Mouse (Mus musculus) erythroblast, embryonic 14.5 days (primary cell): ENCODE data around the gene Eng. TPM values are rescaled to one million over a fixed set of nuclear protein-coding genes. Genes with fewer than 3 reads are reported as not detected.

Source experiments
- H3K27me3 ChIP-seq: 2 replicates; pipeline ENCODE4 v1.6.1; 2012; ENCODE audit warnings: inconsistent platforms; ENCODE audit not compliant: control insufficient read depth
- H3K36me3 ChIP-seq: 2 replicates; pipeline ENCODE4 v1.6.1; 2012; ENCODE audit warnings: mild to moderate bottlenecking, inconsistent platforms; ENCODE audit not compliant: control insufficient read depth
- H3K4me1 ChIP-seq: 2 replicates; pipeline ENCODE4 v1.6.1; 2012; ENCODE audit warnings: inconsistent platforms; ENCODE audit not compliant: control insufficient read depth
- H3K4me3 ChIP-seq: replicated peaks from 2 replicates; pipeline ENCODE3; 2012; ENCODE audit warnings: moderate library complexity, mild to moderate bottlenecking, inconsistent platforms
- H3K9me3 ChIP-seq: 2 replicates; pipeline ENCODE4 v1.6.1; 2012; ENCODE audit warnings: low read length, inconsistent platforms, mixed read lengths; ENCODE audit not compliant: control insufficient read depth
- GATA1 ChIP-seq: IDR thresholded peaks from 2 replicates; pipeline ENCODE4 v1.6.1; 2012; ENCODE audit warnings: low read length, inconsistent platforms, mixed read lengths
- TAL1 ChIP-seq: IDR thresholded peaks from 3 replicates; pipeline ENCODE4 v1.6.1; 2012; ENCODE audit warnings: low read length, inconsistent platforms, mixed read lengths
- polyA plus RNA-seq: library from polyadenylated mRNA; stranded (reverse); fragments of >175 nt; gene quantifications from 2 replicates; pipeline ENCODE4 v1.2.3, GENCODE M21; 2012

The Eng gene
- polyA plus RNA-seq, 1 experiment = 0.60 TPM

- no peaks in the 10 kb centered on the region for H3K9me3 ChIP-seq
- TF ChIP-seq GATA1 (no peak), TAL1 (no peak)
- peaks cover 7% of the 10 kb centered on the region for H3K4me1 ChIP-seq
- no peaks in the 10 kb centered on the region for H3K27me3 ChIP-seq
- H3K4me3 ChIP-seq = no peak overlapping the region
- H3K36me3 ChIP-seq = no peaks in the 10 kb centered on the region
These were observed 82.1 kb downstream of the Eng start for GRCm38 (mm10) chr2:32728463-32728862.

DNA sequence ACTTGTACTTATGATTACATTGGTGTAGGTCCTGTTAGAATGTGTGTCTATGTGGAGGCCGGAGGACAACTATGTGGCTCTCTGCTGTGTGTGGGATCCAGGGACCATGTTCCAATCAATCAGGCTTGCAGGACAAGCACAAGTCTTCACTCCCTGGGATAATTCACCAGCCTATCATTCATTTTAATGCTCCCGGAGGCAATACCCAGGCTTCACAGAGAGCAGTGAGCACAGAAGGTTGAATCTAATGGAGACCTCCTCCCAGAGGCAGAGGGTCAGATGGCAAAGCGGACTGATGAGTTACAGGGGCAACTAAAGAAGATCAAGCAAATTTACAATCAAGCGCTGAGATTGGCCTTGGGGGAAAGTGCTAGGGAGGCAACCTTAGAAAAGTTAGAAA lies 83.2 kb downstream of the Eng start:
- Histone ChIP-seq H3K27me3 (no peaks in the 10 kb centered on the region), H3K4me1 (peaks cover 7% of the 10 kb centered on the region), H3K9me3 (no peaks in the 10 kb centered on the region), H3K4me3 (no peak overlapping the region), H3K36me3 (no peaks in the 10 kb centered on the region)
- TF ChIP-seq TAL1 = no peak
- TF ChIP-seq GATA1 = no peak

DNA sequence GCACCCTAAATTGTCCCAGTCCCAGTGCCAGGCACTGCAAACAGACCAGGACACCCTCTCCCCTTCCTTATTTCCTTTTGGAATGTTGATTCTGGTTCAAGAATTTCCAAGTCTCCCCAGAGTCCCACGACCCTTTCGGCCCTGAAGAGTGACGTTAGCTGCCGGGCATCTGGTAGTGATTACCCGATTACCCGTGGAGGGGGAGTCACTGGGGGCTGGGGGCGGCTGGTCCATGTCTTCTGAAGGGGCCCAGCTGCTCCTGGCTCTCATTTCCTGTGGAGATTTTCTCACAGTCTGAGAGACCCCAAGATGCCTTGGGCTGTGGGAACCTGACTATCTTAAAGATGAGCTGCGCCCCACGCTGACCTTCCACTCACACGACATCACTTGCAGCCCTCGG lies 84.5 kb downstream of the Eng start:
- Histone ChIP-seq H3K4me1 (peaks cover 7% of the 10 kb centered on the region), H3K27me3 (no peaks in the 10 kb centered on the region), H3K9me3 (no peaks in the 10 kb centered on the region), H3K36me3 (no peaks in the 10 kb centered on the region), H3K4me3 (no peak overlapping the region)
- TF ChIP-seq GATA1 (no peak), TAL1 (no peak)

DNA sequence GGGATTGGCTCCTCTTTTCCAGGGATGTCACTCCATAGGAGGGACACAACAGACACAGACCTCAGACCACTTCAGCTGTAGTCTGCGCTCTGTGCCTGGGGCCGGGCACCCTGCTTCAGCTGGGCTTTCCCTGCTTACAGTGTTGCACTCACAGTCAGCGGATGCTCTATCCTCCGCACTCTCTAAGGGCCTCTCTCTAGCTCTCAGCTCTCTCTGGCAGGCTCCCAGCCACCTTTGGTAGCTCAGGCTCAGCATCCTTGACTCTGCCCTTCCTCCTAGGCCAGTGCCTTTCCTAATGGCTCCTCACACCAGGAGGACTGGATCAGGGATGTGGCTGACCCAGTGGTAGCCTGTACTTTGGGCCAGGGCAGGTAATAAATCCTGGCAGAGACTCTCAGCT lies 85.5 kb downstream of the Eng start:
- Histone ChIP-seq H3K9me3 (no peaks in the 10 kb centered on the region), H3K4me1 (peaks cover 10% of the 10 kb centered on the region), H3K4me3 (no peak overlapping the region), H3K36me3 (no peaks in the 10 kb centered on the region), H3K27me3 (no peaks in the 10 kb centered on the region)
- TF ChIP-seq GATA1 (no peak), TAL1 (no peak)

Other genes with a start within 250 kb of the Eng start
- gene Naif1, start 196.1 kb upstream of the Eng start, polyA plus RNA-seq = 0.26 and 0.29 TPM in 2 replicates
- 1.9 and 2.0 TPM in 2 replicates for gene Slc25a25, start 195.2 kb upstream of the Eng start, polyA plus RNA-seq
- gene Fam102a, start 111.3 kb upstream of the Eng start, polyA plus RNA-seq = 0.03 and 0.06 TPM in 2 replicates
- 1.2 and 1.7 TPM in 2 replicates for gene Dpm2, start 75.7 kb upstream of the Eng start, polyA plus RNA-seq
- gene Pip5kl1, start 71.8 kb upstream of the Eng start, polyA plus RNA-seq = not detected in 2 replicates
- not detected in 2 replicates for gene 9430097D07Rik, start 70.9 kb upstream of the Eng start, polyA plus RNA-seq
- gene St6galnac4, start 59.5 kb upstream of the Eng start, polyA plus RNA-seq = 0.21 and 0.30 TPM in 2 replicates
- gene St6galnac6, start 46.9 kb upstream of the Eng start, polyA plus RNA-seq = 0.52 and 0.89 TPM in 2 replicates
- 0.08 TPM in 1 of 2 replicates, not detected in the other for gene Ak1, start 24.8 kb upstream of the Eng start, polyA plus RNA-seq
- gene Fpgs, start 57.5 kb downstream of the Eng start, polyA plus RNA-seq = 1.0 and 1.2 TPM in 2 replicates
- gene Cdk9, start 66.5 kb downstream of the Eng start, polyA plus RNA-seq = 6.1 and 10.2 TPM in 2 replicates
- 0.04 and 0.06 TPM in 2 replicates for gene Sh2d3c, start 74.5 kb downstream of the Eng start, polyA plus RNA-seq
- not detected in 2 replicates for gene 6330409D20Rik, start 94.4 kb downstream of the Eng start, polyA plus RNA-seq
- 1.5 and 2.4 TPM in 2 replicates for gene Tor2a, start 110.6 kb downstream of the Eng start, polyA plus RNA-seq
- 0.02 TPM in 1 of 2 replicates, not detected in the other for gene Ttc16, start 129.0 kb downstream of the Eng start, polyA plus RNA-seq
- gene Ptrh1, start 129.2 kb downstream of the Eng start, polyA plus RNA-seq = 0.06 TPM in 1 of 2 replicates, not detected in the other
- gene Cfap157, start 137.8 kb downstream of the Eng start, polyA plus RNA-seq = not detected in 2 replicates
- 0.02 and 0.03 TPM in 2 replicates for gene Stxbp1, start 200.7 kb downstream of the Eng start, polyA plus RNA-seq
- gene Fam129b, start 229.5 kb downstream of the Eng start, polyA plus RNA-seq = 0.11 and 0.13 TPM in 2 replicates